Mouse (Mus musculus) cerebellum, postnatal 25 days (tissue): ENCODE data around the gene Mut.
A peak's percentile ranks its signal among the peaks of the same experiment; 100 is the strongest.

Experiments used
- DNase-seq, 2 experiments: peaks; one replicate each; pipeline ENCODE4 v3.0.0; 2021; ENCODE audit warnings: mixed read lengths in 2 of 2

Gene Mut

GRCm38 (mm10) chr17:40934420-40935231 is at the start of gene Mut, which contains the start of gene Cenpq:
Gene Mut, plus strand, starts transcription at chr17:40934685.
Gene Cenpq, minus strand, starts transcription at chr17:40935047.
- peak; percentile 99 for DNase-seq

- no peak for DNase-seq
Measured at GRCm38 (mm10) chr17:40885155-40885554, 49.3 kb upstream of the Mut start.

GRCm38 (mm10) chr17:40887849-40888536 is 46.5 kb upstream of the Mut start:
- no peak for DNase-seq

- DNase-seq, result no peak
Measured at GRCm38 (mm10) chr17:40896863-40897262, 37.6 kb upstream of the Mut start.

GRCm38 (mm10) chr17:40899783-40900363 is 34.6 kb upstream of the Mut start:
- DNase-seq, result no peak

GRCm38 (mm10) chr17:40903345-40903744 is 31.1 kb upstream of the Mut start:
- DNase-seq, result no peak

GRCm38 (mm10) chr17:40904056-40904597 is 30.4 kb upstream of the Mut start:
- peak; percentile 12 to 19 for DNase-seq

GRCm38 (mm10) chr17:40904721-40905154 is 29.7 kb upstream of the Mut start:
- DNase-seq, result peak; percentile 66 to 68

- DNase-seq, result no peak
Measured at GRCm38 (mm10) chr17:40914250-40914649, 20.2 kb upstream of the Mut start, which contains the start of gene Glyatl3. Gene Glyatl3, minus strand, starts transcription at chr17:40914350.

- DNase-seq, result no peak
Measured at GRCm38 (mm10) chr17:40915499-40915898, 19.0 kb upstream of the Mut start.

GRCm38 (mm10) chr17:40933985-40934384 is 500 bp upstream of the Mut start:
- no peak for DNase-seq

GRCm38 (mm10) chr17:40948518-40948917 is 14.0 kb downstream of the Mut start:
- no peak for DNase-seq

GRCm38 (mm10) chr17:40977914-40978313 is 43.4 kb downstream of the Mut start:
- peak in 1 of 2 experiments; percentile 9 for DNase-seq

GRCm38 (mm10) chr17:40992102-40992501 is 57.6 kb downstream of the Mut start:
- no peak for DNase-seq
